Mouse (Mus musculus): ENCODE measurements around the gene Cdon. TPM values are rescaled to one million over a fixed set of nuclear protein-coding genes. Genes with fewer than 3 reads are reported as not detected.

The Cdon gene
- total and polyA plus RNA-seq, 3 experiments = 1.0 to 1.5 TPM; not detected in 1

DNA sequence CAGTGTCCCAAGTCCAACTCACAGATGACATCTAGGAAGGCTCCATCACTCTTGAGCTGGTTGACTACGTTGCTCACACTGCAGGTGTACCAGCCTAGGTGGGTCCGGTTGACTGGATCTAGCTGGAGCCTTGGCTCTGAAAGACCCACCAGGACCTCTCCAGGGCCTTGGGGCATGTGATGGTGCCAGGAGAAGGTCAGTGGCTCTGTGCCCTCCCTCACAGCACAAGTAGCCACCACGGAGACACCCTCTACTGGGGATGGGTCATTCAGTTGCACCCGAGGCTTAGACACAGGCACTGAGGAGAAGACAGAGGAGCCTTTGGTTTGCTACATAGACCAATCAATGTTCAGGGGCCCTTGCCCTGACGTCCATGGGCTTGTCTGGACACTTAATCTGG lies 95.3 kb downstream of the Cdon start:
- no peak for TF ChIP-seq MEF2A (IDR thresholded peaks at IDR 0.05; ENCODE audit: extremely low read depth, insufficient replicate concordance, low read depth, low read length, poor library complexity, severe bottlenecking)
- no peak for TF ChIP-seq ZKSCAN1 (IDR thresholded peaks at IDR 0.05; ENCODE audit: low read depth, low read length)
- TF ChIP-seq HCFC1 (IDR thresholded peaks at IDR 0.05; ENCODE audit: low read depth, low read length) = no peak
- TF ChIP-seq MYB (IDR thresholded peaks at IDR 0.05; ENCODE audit: low read depth, low read length) = no peak
- Histone ChIP-seq H3K36me3 (ENCODE audit: control insufficient read depth in 1 of 2, insufficient read depth in 2 of 2, low read length in 2 of 2) (no peaks in the 10 kb centered on the region), H3K79me2 (ENCODE audit: control insufficient read depth, insufficient read depth, low read length, poor library complexity) (no peaks in the 10 kb centered on the region), H3K4me3 (ENCODE audit: control insufficient read depth in 1 of 2, insufficient read depth in 1 of 2, low read depth in 2 of 2, low read length in 2 of 2) (no peak overlapping the region), H3K9ac (ENCODE audit: control insufficient read depth, low read depth, low read length, poor library complexity, severe bottlenecking) (no peak overlapping the region), H3K9me3 (replicated peaks; ENCODE audit: insufficient read depth, low read length) (no peaks in the 10 kb centered on the region), H3K4me1 (ENCODE audit: control insufficient read depth in 1 of 2, insufficient read depth in 2 of 2, low read length in 2 of 2) (no peaks in the 10 kb centered on the region), H3K27ac (ENCODE audit: control insufficient read depth, low read depth, low read length) (no peak overlapping the region), H3K27me3 (ENCODE audit: control insufficient read depth in 1 of 2, insufficient read depth in 2 of 2, low read length in 2 of 2) (peaks cover 2 to 9% of the 10 kb centered on the region in 2 experiments; a peak in 3 of 4 replicates)
- no peak for DNase-seq (ENCODE audit: low read depth, low spot score)

DNA sequence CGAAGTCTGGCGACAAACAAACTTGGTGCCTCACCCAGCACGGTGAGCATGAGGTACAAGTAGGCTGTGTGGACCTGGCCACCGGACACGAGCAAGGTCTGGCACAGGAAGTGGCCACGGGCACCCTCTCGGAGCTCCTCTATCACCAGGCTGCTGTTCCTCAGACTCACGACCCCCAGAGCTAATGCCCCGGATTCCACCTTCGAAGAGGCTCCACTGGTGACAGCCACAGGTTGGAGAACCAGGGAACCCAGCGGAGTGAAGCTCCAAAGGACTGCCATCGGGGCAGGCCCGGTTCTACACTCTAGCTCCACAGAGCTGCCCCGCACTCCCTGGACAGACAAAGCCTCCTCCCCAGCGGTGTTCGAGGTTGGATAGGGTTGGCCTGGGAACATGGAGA lies 95.8 kb downstream of the Cdon start:
- no peaks in the 10 kb centered on the region for H3K79me2 ChIP-seq (ENCODE audit: control insufficient read depth, insufficient read depth, low read length, poor library complexity)
- peaks cover 3 to 9% of the 10 kb centered on the region in 2 experiments; a peak in 3 of 4 replicates for H3K27me3 ChIP-seq (ENCODE audit: control insufficient read depth in 1 of 2, insufficient read depth in 2 of 2, low read length in 2 of 2)
- no peak for DNase-seq (ENCODE audit: low read depth, low spot score)
- H3K27ac ChIP-seq (ENCODE audit: control insufficient read depth, low read depth, low read length) = no peak overlapping the region
- no peak overlapping the region for H3K9ac ChIP-seq (ENCODE audit: control insufficient read depth, low read depth, low read length, poor library complexity, severe bottlenecking)
- no peak overlapping the region for H3K4me3 ChIP-seq (ENCODE audit: control insufficient read depth in 1 of 2, insufficient read depth in 1 of 2, low read depth in 2 of 2, low read length in 2 of 2)
- H3K9me3 ChIP-seq (replicated peaks; ENCODE audit: insufficient read depth, low read length) = no peaks in the 10 kb centered on the region
- no peaks in the 10 kb centered on the region for H3K36me3 ChIP-seq (ENCODE audit: control insufficient read depth in 1 of 2, insufficient read depth in 2 of 2, low read length in 2 of 2)
- no peaks in the 10 kb centered on the region for H3K4me1 ChIP-seq (ENCODE audit: control insufficient read depth in 1 of 2, insufficient read depth in 2 of 2, low read length in 2 of 2)
- TF ChIP-seq UBTF (IDR thresholded peaks at IDR 0.05; ENCODE audit: borderline replicate concordance, insufficient read depth, low read depth, low read length) = no peak
- no peak for TF ChIP-seq RCOR1 (IDR thresholded peaks at IDR 0.05; ENCODE audit: low read depth, low read length)
- TF ChIP-seq MYB (IDR thresholded peaks at IDR 0.05; ENCODE audit: low read depth, low read length) = no peak
- no peak for TF ChIP-seq POLR2A (IDR thresholded peaks at IDR 0.05; ENCODE audit: control insufficient read depth in 1 of 2, insufficient read depth in 1 of 2, low read depth in 1 of 2, low read length in 2 of 2, poor library complexity in 1 of 2)
- no peak for TF ChIP-seq ETS1 (IDR thresholded peaks at IDR 0.05; ENCODE audit: low read depth, low read length)
- TF ChIP-seq SIN3A (IDR thresholded peaks at IDR 0.05; ENCODE audit: low read length) = no peak
- TF ChIP-seq MAX (IDR thresholded peaks at IDR 0.05; ENCODE audit: low read length) = no peak
- TF ChIP-seq NRF1 (IDR thresholded peaks at IDR 0.05; ENCODE audit: insufficient read depth, low read depth, low read length, poor library complexity, severe bottlenecking) = no peak
- TF ChIP-seq USF2 (IDR thresholded peaks at IDR 0.05; ENCODE audit: borderline replicate concordance in 1 of 2, insufficient read depth in 1 of 2, low read depth in 1 of 2, low read length in 2 of 2) = no peak
- TF ChIP-seq POLR2AphosphoS2 (IDR thresholded peaks at IDR 0.05; ENCODE audit: low read length) = no peak
- no peak for TF ChIP-seq MAFK (IDR thresholded peaks at IDR 0.05; ENCODE audit: borderline replicate concordance, low read depth, low read length)
- no peak for TF ChIP-seq POLR2AphosphoS5 (IDR thresholded peaks at IDR 0.05; ENCODE audit: borderline replicate concordance, low read depth, low read length)
- no peak for TF ChIP-seq MXI1 (IDR thresholded peaks at IDR 0.05; ENCODE audit: low read depth, low read length)
- TF ChIP-seq ZMIZ1 (IDR thresholded peaks at IDR 0.05; ENCODE audit: low read depth, low read length) = no peak
- no peak for TF ChIP-seq USF1 (IDR thresholded peaks at IDR 0.05; ENCODE audit: low read depth, low read length)
- no peak for TF ChIP-seq RAD21 (IDR thresholded peaks at IDR 0.05; ENCODE audit: low read depth, low read length)
- no peak for TF ChIP-seq ZNF384 (IDR thresholded peaks at IDR 0.05; ENCODE audit: low read depth, low read length)
- TF ChIP-seq BHLHE40 (IDR thresholded peaks at IDR 0.05; ENCODE audit: borderline replicate concordance, low read depth, low read length) = no peak
